Mouse (Mus musculus): Measurements from ENCODE around the gene Hoxc10. TPM values are rescaled to one million over a fixed set of nuclear protein-coding genes. Genes with fewer than 3 reads are reported as not detected.

The Hoxc10 gene
- polyA plus RNA-seq, 1 experiment from 2014 or later = 1.3 TPM

GRCm38 (mm10) chr15:102975034-102975433 lies 8.4 kb downstream of the Hoxc10 start:
- WGBS = 7% methylated on average over 7 of the region's 7 CpGs
- H3K9ac ChIP-seq (ENCODE audit: low read depth, low read length) = no peak overlapping the region
- ATAC-seq = no peak
- H3K4me1 ChIP-seq (ENCODE audit: control insufficient read depth, insufficient read depth, low read length) = peaks cover 5% of the 10 kb centered on the region; the same call in 1 of the 2 replicates
- H3K27ac ChIP-seq (ENCODE audit: low read length) = no peak overlapping the region
- no peak overlapping the region for H3K4me2 ChIP-seq (ENCODE audit: low read depth, low read length)
- no peaks in the 10 kb centered on the region for H3K36me3 ChIP-seq (ENCODE audit: control insufficient read depth, insufficient read depth, low read length)
- H3K27me3 ChIP-seq (replicated peaks; ENCODE audit: control insufficient read depth, insufficient read depth, low read length) = peaks cover 90% of the 10 kb centered on the region
- H3K4me3 ChIP-seq (ENCODE audit: low read length) = no peak overlapping the region
- H3K9me3 ChIP-seq (ENCODE audit: control insufficient read depth, low read length) = no peaks in the 10 kb centered on the region

- no peak overlapping the region for H3K9ac ChIP-seq (ENCODE audit: low read depth, low read length)
- H3K9me3 ChIP-seq (ENCODE audit: control insufficient read depth, low read length) = no peaks in the 10 kb centered on the region
- ATAC-seq = no peak
- H3K4me1 ChIP-seq (ENCODE audit: control insufficient read depth, insufficient read depth, low read length) = peaks cover 5% of the 10 kb centered on the region; the same call in 1 of the 2 replicates
- H3K4me3 ChIP-seq (ENCODE audit: low read length) = no peak overlapping the region
- H3K27me3 ChIP-seq (replicated peaks; ENCODE audit: control insufficient read depth, insufficient read depth, low read length) = peaks cover 90% of the 10 kb centered on the region
- H3K27ac ChIP-seq (ENCODE audit: low read length) = no peak overlapping the region
- no peak overlapping the region for H3K4me2 ChIP-seq (ENCODE audit: low read depth, low read length)
- no peaks in the 10 kb centered on the region for H3K36me3 ChIP-seq (ENCODE audit: control insufficient read depth, insufficient read depth, low read length)
- WGBS = 3% methylated on average over 21 of the region's 21 CpGs
These were observed 9.1 kb downstream of the Hoxc10 start for GRCm38 (mm10) chr15:102975688-102976111.

GRCm38 (mm10) chr15:102976171-102976570 lies 9.6 kb downstream of the Hoxc10 start, which contains the start of gene Hoxc9:
TSS of gene Hoxc9 (plus strand) at chr15:102976439.
- ATAC-seq = no peak
- H3K4me3 ChIP-seq (ENCODE audit: low read length) = peak within 1 kb of the TSS; percentile 18
- WGBS = 2% methylated on average over 20 of the region's 20 CpGs
- peaks cover 5% of the 10 kb centered on the region; the same call in 1 of the 2 replicates for H3K4me1 ChIP-seq (ENCODE audit: control insufficient read depth, insufficient read depth, low read length)
- H3K27me3 ChIP-seq (replicated peaks; ENCODE audit: control insufficient read depth, insufficient read depth, low read length) = peaks cover 92% of the 10 kb centered on the region
- H3K9me3 ChIP-seq (ENCODE audit: control insufficient read depth, low read length) = no peaks in the 10 kb centered on the region
- peak within 1 kb of the TSS; percentile 12; the same call in 1 of the 2 replicates for H3K9ac ChIP-seq (ENCODE audit: low read depth, low read length)
- no peaks in the 10 kb centered on the region for H3K36me3 ChIP-seq (ENCODE audit: control insufficient read depth, insufficient read depth, low read length)
- H3K27ac ChIP-seq (ENCODE audit: low read length) = no peak within 1 kb of the TSS
- H3K4me2 ChIP-seq (ENCODE audit: low read depth, low read length) = peak within 1 kb of the TSS; percentile 42

GRCm38 (mm10) chr15:102976631-102977422 lies 10.2 kb downstream of the Hoxc10 start:
- H3K4me3 ChIP-seq (ENCODE audit: low read length) = peak overlapping the region; percentile 18
- WGBS = 4% methylated on average over 37 of the region's 37 CpGs
- peak overlapping the region; percentile 12; the same call in 1 of the 2 replicates for H3K9ac ChIP-seq (ENCODE audit: low read depth, low read length)
- H3K4me2 ChIP-seq (ENCODE audit: low read depth, low read length) = peak overlapping the region; percentile 42
- H3K27ac ChIP-seq (ENCODE audit: low read length) = no peak overlapping the region
- no peak for ATAC-seq
- H3K27me3 ChIP-seq (replicated peaks; ENCODE audit: control insufficient read depth, insufficient read depth, low read length) = peaks cover 92% of the 10 kb centered on the region
- peaks cover 7% of the 10 kb centered on the region; the same call in 1 of the 2 replicates for H3K4me1 ChIP-seq (ENCODE audit: control insufficient read depth, insufficient read depth, low read length)
- no peaks in the 10 kb centered on the region for H3K9me3 ChIP-seq (ENCODE audit: control insufficient read depth, low read length)
- no peaks in the 10 kb centered on the region for H3K36me3 ChIP-seq (ENCODE audit: control insufficient read depth, insufficient read depth, low read length)

GRCm38 (mm10) chr15:102977423-102977974 lies 10.9 kb downstream of the Hoxc10 start:
- H3K9me3 ChIP-seq (ENCODE audit: control insufficient read depth, low read length) = no peaks in the 10 kb centered on the region
- peak overlapping the region; percentile 18 for H3K4me3 ChIP-seq (ENCODE audit: low read length)
- peak overlapping the region; percentile 12; the same call in 1 of the 2 replicates for H3K9ac ChIP-seq (ENCODE audit: low read depth, low read length)
- H3K36me3 ChIP-seq (ENCODE audit: control insufficient read depth, insufficient read depth, low read length) = no peaks in the 10 kb centered on the region
- peaks cover 9% of the 10 kb centered on the region; the same call in 1 of the 2 replicates for H3K4me1 ChIP-seq (ENCODE audit: control insufficient read depth, insufficient read depth, low read length)
- peak overlapping the region; percentile 42 for H3K4me2 ChIP-seq (ENCODE audit: low read depth, low read length)
- H3K27me3 ChIP-seq (replicated peaks; ENCODE audit: control insufficient read depth, insufficient read depth, low read length) = peaks cover 92% of the 10 kb centered on the region
- H3K27ac ChIP-seq (ENCODE audit: low read length) = no peak overlapping the region
- 12% methylated on average over 16 of the region's 16 CpGs for WGBS
- no peak for ATAC-seq

- Histone ChIP-seq H3K4me1 (ENCODE audit: control insufficient read depth, insufficient read depth, low read length) (peaks cover 9% of the 10 kb centered on the region; the same call in 1 of the 2 replicates), H3K27me3 (replicated peaks; ENCODE audit: control insufficient read depth, insufficient read depth, low read length) (peaks cover 91% of the 10 kb centered on the region), H3K27ac (ENCODE audit: low read length) (no peak overlapping the region), H3K4me2 (ENCODE audit: low read depth, low read length) (no peak overlapping the region), H3K9me3 (ENCODE audit: control insufficient read depth, low read length) (no peaks in the 10 kb centered on the region), H3K36me3 (ENCODE audit: control insufficient read depth, insufficient read depth, low read length) (no peaks in the 10 kb centered on the region), H3K9ac (ENCODE audit: low read depth, low read length) (no peak overlapping the region), H3K4me3 (ENCODE audit: low read length) (no peak overlapping the region)
- ATAC-seq = no peak
- WGBS = 17% methylated on average over 13 of the region's 13 CpGs
These were observed 12.3 kb downstream of the Hoxc10 start for GRCm38 (mm10) chr15:102978615-102979515.

- Histone ChIP-seq H3K9ac (ENCODE audit: low read depth, low read length) (no peak overlapping the region), H3K4me1 (ENCODE audit: control insufficient read depth, insufficient read depth, low read length) (peaks cover 9% of the 10 kb centered on the region; the same call in 1 of the 2 replicates), H3K27ac (ENCODE audit: low read length) (no peak overlapping the region), H3K4me3 (ENCODE audit: low read length) (no peak overlapping the region), H3K36me3 (ENCODE audit: control insufficient read depth, insufficient read depth, low read length) (no peaks in the 10 kb centered on the region), H3K27me3 (replicated peaks; ENCODE audit: control insufficient read depth, insufficient read depth, low read length) (peaks cover 91% of the 10 kb centered on the region), H3K9me3 (ENCODE audit: control insufficient read depth, low read length) (no peaks in the 10 kb centered on the region), H3K4me2 (ENCODE audit: low read depth, low read length) (no peak overlapping the region)
- WGBS = 21% methylated on average over 1 of the region's 1 CpGs
- ATAC-seq = no peak
These were observed 13.3 kb downstream of the Hoxc10 start for GRCm38 (mm10) chr15:102979936-102980335.

- ATAC-seq = no peak
- 7% methylated on average over 11 of the region's 11 CpGs for WGBS
- H3K4me1 ChIP-seq (ENCODE audit: control insufficient read depth, insufficient read depth, low read length) = peaks cover 9% of the 10 kb centered on the region; the same call in 1 of the 2 replicates
- H3K27me3 ChIP-seq (replicated peaks; ENCODE audit: control insufficient read depth, insufficient read depth, low read length) = peaks cover 90% of the 10 kb centered on the region
- no peaks in the 10 kb centered on the region for H3K9me3 ChIP-seq (ENCODE audit: control insufficient read depth, low read length)
- no peak overlapping the region for H3K4me3 ChIP-seq (ENCODE audit: low read length)
- H3K36me3 ChIP-seq (ENCODE audit: control insufficient read depth, insufficient read depth, low read length) = no peaks in the 10 kb centered on the region
- H3K27ac ChIP-seq (ENCODE audit: low read length) = no peak overlapping the region
- H3K4me2 ChIP-seq (ENCODE audit: low read depth, low read length) = no peak overlapping the region
- H3K9ac ChIP-seq (ENCODE audit: low read depth, low read length) = no peak overlapping the region
These were observed 13.8 kb downstream of the Hoxc10 start for GRCm38 (mm10) chr15:102980352-102980751.

- Histone ChIP-seq H3K36me3 (ENCODE audit: control insufficient read depth, insufficient read depth, low read length) (no peaks in the 10 kb centered on the region), H3K9ac (ENCODE audit: low read depth, low read length) (no peak overlapping the region), H3K4me2 (ENCODE audit: low read depth, low read length) (peak overlapping the region; percentile 48), H3K9me3 (ENCODE audit: control insufficient read depth, low read length) (no peaks in the 10 kb centered on the region), H3K27me3 (replicated peaks; ENCODE audit: control insufficient read depth, insufficient read depth, low read length) (peaks cover 90% of the 10 kb centered on the region), H3K27ac (ENCODE audit: low read length) (no peak overlapping the region), H3K4me1 (ENCODE audit: control insufficient read depth, insufficient read depth, low read length) (peaks cover 9% of the 10 kb centered on the region; the same call in 1 of the 2 replicates), H3K4me3 (ENCODE audit: low read length) (peak overlapping the region; percentile 40)
- ATAC-seq = no peak
- under 1% methylated on average over 14 of the region's 14 CpGs for WGBS
These were observed 14.3 kb downstream of the Hoxc10 start for GRCm38 (mm10) chr15:102980912-102981311.
